Mouse (Mus musculus) retina, embryonic 14.5 days (tissue): ENCODE data around the gene Slc22a23.

ENCODE experiments used
- DNase-seq: peaks from one replicate; pipeline ENCODE4 v3.0.0-alpha.2; 2015; ENCODE audit warnings: low spot score

The Slc22a23 gene

GRCm38 (mm10) chr13:34266942-34267660 lies 77.9 kb downstream of the Slc22a23 start:
- DNase-seq: no peak

GRCm38 (mm10) chr13:34266067-34266466 lies 78.9 kb downstream of the Slc22a23 start:
- DNase-seq: no peak

GRCm38 (mm10) chr13:34265576-34265975 lies 79.4 kb downstream of the Slc22a23 start:
- DNase-seq: no peak

- DNase-seq: no peak
These were observed 79.9 kb downstream of the Slc22a23 start for GRCm38 (mm10) chr13:34265022-34265565.

GRCm38 (mm10) chr13:34264508-34264907 lies 80.5 kb downstream of the Slc22a23 start:
- no peak for DNase-seq

- DNase-seq: no peak
These were observed 86.2 kb downstream of the Slc22a23 start for GRCm38 (mm10) chr13:34258765-34259164.

- no peak for DNase-seq
These were observed 87.8 kb downstream of the Slc22a23 start for GRCm38 (mm10) chr13:34257177-34257576.

GRCm38 (mm10) chr13:34256676-34257075 lies 88.3 kb downstream of the Slc22a23 start:
- no peak for DNase-seq

GRCm38 (mm10) chr13:34255297-34255696 lies 89.7 kb downstream of the Slc22a23 start:
- DNase-seq: no peak

GRCm38 (mm10) chr13:34254691-34255090 lies 90.3 kb downstream of the Slc22a23 start:
- DNase-seq: no peak

GRCm38 (mm10) chr13:34253736-34254135 lies 91.2 kb downstream of the Slc22a23 start:
- no peak for DNase-seq

GRCm38 (mm10) chr13:34248941-34249920 lies 95.8 kb downstream of the Slc22a23 start:
- peak; percentile 69 for DNase-seq

GRCm38 (mm10) chr13:34248107-34248506 lies 96.9 kb downstream of the Slc22a23 start:
- peak; percentile 13 for DNase-seq

GRCm38 (mm10) chr13:34246821-34247220 lies 98.2 kb downstream of the Slc22a23 start:
- no peak for DNase-seq

- no peak for DNase-seq
These were observed 99.8 kb downstream of the Slc22a23 start for GRCm38 (mm10) chr13:34245216-34245615.

GRCm38 (mm10) chr13:34244186-34244585 lies 100.8 kb downstream of the Slc22a23 start:
- no peak for DNase-seq

- DNase-seq: no peak
These were observed 102.8 kb downstream of the Slc22a23 start for GRCm38 (mm10) chr13:34242211-34242610.

GRCm38 (mm10) chr13:34240087-34240428 lies 104.9 kb downstream of the Slc22a23 start:
- peak; percentile 41 for DNase-seq

- DNase-seq: peak; percentile 79
These were observed 105.5 kb downstream of the Slc22a23 start for GRCm38 (mm10) chr13:34239371-34240086.

GRCm38 (mm10) chr13:34238646-34239290 lies 106.2 kb downstream of the Slc22a23 start:
- DNase-seq: peak; percentile 26

GRCm38 (mm10) chr13:34235056-34235455 lies 109.9 kb downstream of the Slc22a23 start:
- no peak for DNase-seq
